Mouse (Mus musculus) common myeloid progenitor, adult 5-6 weeks (primary cell): ENCODE data around the gene Cryba1. TPM values are rescaled to one million over a fixed set of nuclear protein-coding genes. Genes with fewer than 3 reads are reported as not detected.
"Not testable (repeated sequence)": the region's sequence is repeated elsewhere in the genome, so short reads cannot be mapped to it uniquely, and the experiment has no call there.

Experiments
- ATAC-seq: replicated peaks from 2 replicates; pipeline ENCODE4 v1.8.0; 2016; ENCODE audit warnings: low read depth, mild to moderate bottlenecking, moderate TSS enrichment, inconsistent platforms; ENCODE audit not compliant: poor library complexity, severe bottlenecking
- total RNA-seq: library from RNA; stranded (forward); fragments of 200-1000, 187-1606 nt; gene quantifications from 2 replicates; pipeline ENCODE4 v1.2.3, GENCODE M21; 2017

The Cryba1 gene
- total RNA-seq = not detected in 2 replicates

GRCm38 (mm10) chr11:77725183-77725582, at the start of gene Cryba1:
Cryba1 (minus strand) TSS chr11:77725283.
- ATAC-seq = no peak

- ATAC-seq = peak; percentile 84
These were observed 47.0 kb upstream of the Cryba1 start for GRCm38 (mm10) chr11:77771879-77772713.

GRCm38 (mm10) chr11:77770346-77770745, 45.3 kb upstream of the Cryba1 start:
- no peak for ATAC-seq

GRCm38 (mm10) chr11:77769496-77769895, 44.4 kb upstream of the Cryba1 start:
- no peak for ATAC-seq

- peak; percentile 65 for ATAC-seq
These were observed 41.4 kb upstream of the Cryba1 start for GRCm38 (mm10) chr11:77766351-77767001.

- ATAC-seq = no peak
These were observed 40.3 kb upstream of the Cryba1 start for GRCm38 (mm10) chr11:77765459-77765777.

- ATAC-seq = no peak
These were observed 39.8 kb upstream of the Cryba1 start for GRCm38 (mm10) chr11:77764694-77765458.

GRCm38 (mm10) chr11:77763673-77764340, 38.7 kb upstream of the Cryba1 start:
- ATAC-seq = peak; percentile 37

- ATAC-seq = peak; percentile 50
These were observed 37.9 kb upstream of the Cryba1 start, which contains the start of gene Myo18a for GRCm38 (mm10) chr11:77762783-77763672. Myo18a (plus strand) TSS chr11:77763246.

GRCm38 (mm10) chr11:77760031-77760430, 34.9 kb upstream of the Cryba1 start:
- ATAC-seq = no peak

GRCm38 (mm10) chr11:77753469-77753868, 28.4 kb upstream of the Cryba1 start:
- no peak for ATAC-seq

GRCm38 (mm10) chr11:77752525-77752924, 27.4 kb upstream of the Cryba1 start:
- no peak for ATAC-seq

GRCm38 (mm10) chr11:77748996-77749395, 23.9 kb upstream of the Cryba1 start:
- no peak for ATAC-seq

GRCm38 (mm10) chr11:77747103-77747502, 22.0 kb upstream of the Cryba1 start:
- not testable (repeated sequence) for ATAC-seq

GRCm38 (mm10) chr11:77746652-77747051, 21.6 kb upstream of the Cryba1 start:
- no peak for ATAC-seq

- ATAC-seq = 0 out of 2 replicates have a peak, but pooled peaks have one; percentile 42
These were observed 18.9 kb upstream of the Cryba1 start for GRCm38 (mm10) chr11:77743966-77744365.

GRCm38 (mm10) chr11:77738555-77738954, 13.5 kb upstream of the Cryba1 start:
- no peak for ATAC-seq

GRCm38 (mm10) chr11:77737289-77737688, 12.2 kb upstream of the Cryba1 start:
- ATAC-seq = peak; percentile 69

GRCm38 (mm10) chr11:77728587-77728986, 3.5 kb upstream of the Cryba1 start:
- no peak for ATAC-seq
